Mouse (Mus musculus) megakaryocyte, embryonic 14.5 days (primary cell): ENCODE data around the gene Gfra1.

Source experiments
- FLI1 ChIP-seq: IDR thresholded peaks from 2 replicates; pipeline ENCODE4 v1.6.1; 2012; ENCODE audit warnings: low read length, inconsistent platforms, mixed read lengths
- GATA1 ChIP-seq: IDR thresholded peaks from 3 replicates; pipeline ENCODE4 v1.6.1; 2012; ENCODE audit warnings: mixed read lengths, low read length, inconsistent platforms, borderline replicate concordance

DNA sequence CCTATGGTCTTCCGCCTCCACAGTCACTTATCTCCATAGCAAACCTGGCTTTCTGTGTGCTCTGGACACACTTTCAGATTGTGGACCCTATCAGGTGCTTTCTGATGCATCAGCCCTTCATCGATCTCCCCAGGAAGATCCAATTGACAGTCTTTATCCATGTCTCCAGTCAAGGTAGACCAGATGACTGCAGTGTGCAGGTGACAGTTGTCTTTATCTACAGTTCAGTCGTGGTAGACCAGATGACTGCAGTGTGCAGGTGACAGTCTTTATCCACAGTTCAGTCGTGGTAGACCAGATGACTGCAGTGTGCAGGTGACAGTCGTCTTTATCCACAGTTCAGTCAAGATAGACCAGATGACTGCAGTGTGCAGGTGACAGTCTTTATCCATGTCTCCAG is 140.0 kb downstream of the Gfra1 start:
- no peak for TF ChIP-seq GATA1
- no peak for TF ChIP-seq FLI1
